Mouse (Mus musculus) kidney, postnatal 14 days (tissue): Measurements from ENCODE around the gene AC170998.1.
"Not testable (repeated sequence)": the region's sequence is repeated elsewhere in the genome, so short reads cannot be mapped to it uniquely, and the experiment has no call there.

Source experiments
- DNase-seq: peaks from one replicate; pipeline ENCODE4 v3.0.0; 2022; ENCODE audit warnings: mixed read lengths

Gene AC170998.1

DNA sequence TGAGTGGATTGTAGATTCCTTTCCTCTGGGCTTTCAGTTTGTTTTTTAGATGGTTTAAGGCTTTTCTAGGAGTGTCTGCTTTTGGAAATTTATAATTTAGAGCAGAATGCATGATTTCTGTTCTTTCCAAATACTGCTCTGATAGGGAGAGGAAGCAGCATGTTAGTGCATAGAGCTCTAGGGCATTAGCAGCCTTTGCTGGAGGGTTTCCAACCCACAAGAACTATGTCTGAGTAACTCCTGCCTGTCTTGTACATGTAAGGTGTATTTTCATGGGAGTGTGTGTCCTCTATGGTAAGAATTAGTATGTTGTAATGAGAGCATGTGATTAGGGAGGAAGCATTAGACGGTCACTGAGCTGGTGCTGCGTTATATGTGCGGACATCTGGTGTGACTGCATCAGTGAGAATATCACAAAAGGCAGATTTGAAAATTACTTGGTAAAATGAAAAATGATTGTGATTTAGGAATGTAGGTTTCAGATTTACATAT lies 18.7 kb upstream of the AC170998.1 start:
- DNase-seq, result no peak

DNA sequence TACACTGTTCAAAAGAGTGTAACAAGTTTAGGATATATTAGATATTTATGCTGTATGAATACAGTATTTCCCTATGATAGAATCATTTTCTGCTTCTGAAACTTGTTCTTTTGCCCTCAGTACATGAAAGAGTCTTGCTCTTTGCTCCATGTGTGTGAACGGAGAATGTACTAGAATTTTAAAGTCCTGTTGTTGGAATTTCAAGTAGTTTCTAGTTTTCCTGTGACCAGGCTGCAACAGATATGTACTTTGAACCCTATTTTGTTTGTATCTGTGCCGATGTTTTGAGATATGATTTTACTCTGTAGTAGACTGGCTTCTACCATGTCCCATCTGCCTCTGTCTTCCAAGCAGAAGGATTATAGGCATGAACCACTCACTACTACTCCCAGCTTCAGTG lies 18.1 kb upstream of the AC170998.1 start:
- DNase-seq, result no peak

DNA sequence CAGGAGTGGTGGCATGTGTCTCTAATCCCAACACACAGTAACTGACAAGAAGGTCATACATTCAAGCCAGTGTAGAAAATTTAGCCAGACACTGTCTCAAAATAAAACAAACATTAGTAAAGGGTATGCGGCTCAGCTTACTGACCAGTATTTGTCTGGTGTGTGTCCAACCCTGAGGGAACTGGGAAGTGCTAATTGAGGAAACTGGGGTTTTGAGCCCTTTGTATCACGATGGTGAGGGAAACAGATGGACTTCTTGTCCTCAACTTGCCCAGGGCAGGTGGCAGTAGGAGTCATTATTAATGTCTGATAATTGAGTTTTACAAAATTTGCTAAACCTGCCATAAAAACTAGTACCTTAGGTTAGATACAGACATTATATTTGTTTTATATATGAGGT lies 16.9 kb upstream of the AC170998.1 start:
- DNase-seq, result no peak

DNA sequence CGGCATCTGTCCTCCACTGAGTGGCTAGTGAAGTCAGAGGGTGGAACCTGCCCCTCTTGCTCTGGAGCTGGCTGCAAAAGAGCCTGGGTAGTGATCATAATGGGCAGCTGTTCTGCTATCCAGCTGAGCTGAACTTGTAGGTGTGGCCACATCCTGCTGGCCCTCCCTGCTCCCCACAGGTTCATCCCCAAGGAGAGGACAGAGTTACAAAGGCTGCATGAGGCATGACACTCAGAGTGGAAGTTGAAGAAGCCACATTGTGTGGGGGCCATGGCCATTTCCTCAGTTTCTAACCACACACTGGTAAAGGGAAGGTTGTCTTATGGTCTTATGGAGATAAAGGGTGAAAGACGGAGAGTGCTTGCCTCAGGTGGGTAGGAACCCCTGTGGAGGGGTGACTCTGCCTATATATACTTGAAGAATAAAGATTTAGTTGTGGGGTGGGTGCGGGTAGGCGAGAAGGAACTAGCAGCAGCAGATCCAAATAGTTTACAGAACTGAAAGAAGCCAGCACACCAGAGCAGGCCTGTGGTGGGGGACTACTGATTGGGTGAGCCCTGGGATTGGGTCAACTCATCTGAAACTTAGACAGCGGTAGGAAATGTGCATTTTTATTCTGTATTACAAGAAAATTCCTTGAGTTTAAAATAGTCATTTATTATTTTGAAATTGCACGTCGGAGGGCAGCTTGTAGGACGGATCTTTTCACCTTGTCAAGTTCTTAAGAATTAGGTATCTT lies 16.2 kb upstream of the AC170998.1 start:
- no peak for DNase-seq

DNA sequence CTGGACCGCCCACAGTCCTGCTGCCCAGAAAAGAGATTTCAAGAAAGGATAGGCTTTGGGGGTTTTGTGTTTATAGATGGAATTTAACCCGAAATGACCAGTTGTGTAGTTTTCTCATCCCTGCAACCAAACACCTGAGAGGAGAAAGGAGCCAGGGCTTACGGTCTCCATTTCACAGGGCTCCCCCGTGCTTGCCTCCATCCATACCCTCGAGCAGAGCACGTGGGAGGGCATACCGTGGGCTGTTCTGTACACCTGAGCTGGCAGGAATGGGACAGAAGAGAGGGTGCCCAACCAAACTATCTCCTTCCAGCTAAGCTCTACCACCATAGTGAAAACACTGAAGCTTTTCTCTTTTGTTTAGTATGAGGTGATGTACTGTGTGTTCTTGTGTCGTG lies 15.6 kb upstream of the AC170998.1 start:
- no peak for DNase-seq

DNA sequence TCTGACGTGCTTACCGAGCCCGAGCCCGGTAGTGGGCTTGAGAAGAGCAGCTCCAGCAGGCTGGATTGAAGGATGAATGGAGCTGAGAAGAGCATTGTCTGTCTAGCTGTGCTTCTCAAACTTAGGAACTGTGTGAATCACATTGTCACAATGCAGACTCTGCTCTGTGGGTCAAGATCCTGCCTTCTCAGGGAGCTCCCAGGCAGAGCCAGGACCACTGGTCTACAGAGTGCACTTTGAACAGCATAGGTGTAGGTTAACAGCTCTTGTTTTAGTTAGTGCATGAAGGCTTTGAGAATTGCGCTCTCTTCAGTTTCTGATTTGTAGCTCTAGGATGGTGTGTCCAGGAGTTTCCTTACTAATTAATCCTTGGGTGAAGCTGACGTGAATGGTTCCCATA lies 14.6 kb upstream of the AC170998.1 start:
- peak; percentile 51 for DNase-seq

DNA sequence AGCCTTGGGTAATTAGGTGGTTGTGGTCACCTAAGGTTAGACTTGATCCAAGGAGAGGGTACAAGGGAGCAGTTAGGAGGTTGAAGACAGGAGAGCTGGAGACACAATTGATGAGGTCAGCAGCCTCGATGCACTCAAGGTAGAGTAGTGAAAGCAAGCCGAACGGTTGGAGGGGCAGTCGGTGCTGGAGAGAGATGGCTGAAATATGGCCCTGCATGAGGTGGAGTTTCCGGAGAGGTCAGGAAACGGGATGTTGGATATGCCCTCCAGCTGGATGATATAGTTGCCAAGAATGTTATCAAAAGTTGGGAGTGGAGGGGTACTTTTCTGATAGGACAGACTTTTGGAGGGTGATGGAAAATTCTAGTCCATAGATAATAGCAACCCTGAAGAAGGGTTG lies 13.6 kb upstream of the AC170998.1 start:
- DNase-seq, result peak; percentile 37

DNA sequence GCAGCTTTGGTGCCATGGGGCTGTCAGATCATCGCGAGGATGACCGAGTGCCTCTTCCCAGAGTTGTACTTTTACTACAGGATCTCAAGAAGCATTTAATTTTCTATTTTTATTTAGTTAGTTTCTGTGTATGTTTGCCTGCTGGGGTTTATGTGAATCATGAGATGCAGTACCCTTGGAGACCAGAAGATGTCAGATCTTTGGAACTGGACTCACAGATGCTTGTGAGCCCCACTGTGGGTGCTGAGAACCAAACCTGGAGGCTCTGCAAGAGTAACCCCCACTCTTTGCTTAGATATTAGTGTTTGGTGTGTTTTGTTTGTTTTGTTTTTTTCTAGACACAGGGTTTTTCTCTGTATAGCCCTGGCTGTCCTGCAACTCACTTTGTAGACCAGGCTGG lies 11.9 kb upstream of the AC170998.1 start:
- no peak for DNase-seq

DNA sequence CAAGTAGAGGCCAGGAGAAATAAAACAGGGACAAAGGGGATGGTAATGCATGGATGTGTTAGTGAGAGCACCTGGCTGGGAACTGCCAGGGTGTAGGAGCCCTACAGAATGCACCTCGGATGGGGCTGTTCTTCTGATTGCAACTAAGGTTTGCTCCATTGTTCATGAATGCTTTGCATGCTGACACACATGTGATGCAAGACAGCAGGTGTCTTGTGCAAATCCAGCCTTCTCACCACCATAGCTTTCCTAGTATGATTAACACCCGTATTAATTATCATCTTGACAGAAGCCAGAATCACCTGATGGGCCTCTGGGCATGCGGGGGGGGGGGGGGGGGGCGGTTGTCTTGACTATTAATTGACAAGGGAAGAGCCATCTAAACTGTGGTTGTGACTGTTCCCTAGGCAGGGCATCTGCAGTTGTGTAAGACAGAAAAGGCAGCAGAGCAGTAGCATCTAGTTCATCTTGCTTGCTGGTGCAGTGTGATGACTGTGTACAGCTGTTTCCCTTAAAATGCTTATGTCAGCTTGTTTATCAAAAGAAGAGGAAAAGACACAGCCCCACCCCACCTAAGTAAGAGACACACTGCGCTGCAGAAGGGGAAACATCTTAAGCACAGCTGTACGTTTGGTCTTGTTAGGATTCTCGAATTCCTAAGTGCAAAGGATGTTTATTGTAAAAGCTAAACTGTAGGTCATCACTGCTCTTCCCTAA lies 9.9 kb upstream of the AC170998.1 start:
- DNase-seq, result no peak

DNA sequence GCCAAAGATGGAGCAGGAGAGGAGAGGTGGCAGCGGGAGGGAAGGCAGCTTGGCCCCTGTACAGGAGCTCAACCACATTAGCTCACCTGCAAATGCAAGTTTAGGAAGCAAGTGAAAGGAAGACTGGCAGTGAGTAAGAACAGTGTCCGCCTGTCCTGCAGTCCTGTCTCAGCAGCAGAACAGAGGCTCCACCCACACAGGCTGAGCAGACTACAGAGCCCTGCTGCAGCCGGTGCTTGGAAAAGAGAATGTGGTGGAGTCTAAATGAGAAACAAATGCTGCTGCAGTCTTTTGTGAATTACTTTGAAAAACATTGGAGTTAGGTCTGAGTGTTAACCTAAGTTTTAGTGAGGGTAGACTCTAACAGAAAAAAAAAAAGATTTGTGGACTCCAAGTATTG lies 8.3 kb upstream of the AC170998.1 start:
- DNase-seq, result no peak

DNA sequence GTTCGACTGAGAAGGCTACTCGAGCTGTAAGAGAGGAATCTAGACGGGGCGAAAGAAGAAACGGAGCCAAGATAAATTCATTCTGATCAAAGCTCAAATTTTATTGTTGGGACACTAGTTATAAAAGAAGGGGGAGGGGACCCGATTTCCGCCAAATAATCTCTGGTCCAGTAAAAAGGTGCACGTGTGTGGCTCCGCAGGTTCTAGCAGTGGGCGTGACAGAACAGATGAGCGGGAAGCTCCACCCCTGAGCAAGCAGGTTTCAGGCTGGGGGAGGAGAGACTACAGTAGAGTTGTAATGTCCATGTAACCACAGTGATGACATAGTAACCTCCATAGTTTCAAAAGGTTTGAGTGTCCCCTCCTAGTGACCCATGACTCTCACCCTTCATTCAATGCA lies 1.6 kb downstream of the AC170998.1 start:
- DNase-seq, result not testable (repeated sequence)

DNA sequence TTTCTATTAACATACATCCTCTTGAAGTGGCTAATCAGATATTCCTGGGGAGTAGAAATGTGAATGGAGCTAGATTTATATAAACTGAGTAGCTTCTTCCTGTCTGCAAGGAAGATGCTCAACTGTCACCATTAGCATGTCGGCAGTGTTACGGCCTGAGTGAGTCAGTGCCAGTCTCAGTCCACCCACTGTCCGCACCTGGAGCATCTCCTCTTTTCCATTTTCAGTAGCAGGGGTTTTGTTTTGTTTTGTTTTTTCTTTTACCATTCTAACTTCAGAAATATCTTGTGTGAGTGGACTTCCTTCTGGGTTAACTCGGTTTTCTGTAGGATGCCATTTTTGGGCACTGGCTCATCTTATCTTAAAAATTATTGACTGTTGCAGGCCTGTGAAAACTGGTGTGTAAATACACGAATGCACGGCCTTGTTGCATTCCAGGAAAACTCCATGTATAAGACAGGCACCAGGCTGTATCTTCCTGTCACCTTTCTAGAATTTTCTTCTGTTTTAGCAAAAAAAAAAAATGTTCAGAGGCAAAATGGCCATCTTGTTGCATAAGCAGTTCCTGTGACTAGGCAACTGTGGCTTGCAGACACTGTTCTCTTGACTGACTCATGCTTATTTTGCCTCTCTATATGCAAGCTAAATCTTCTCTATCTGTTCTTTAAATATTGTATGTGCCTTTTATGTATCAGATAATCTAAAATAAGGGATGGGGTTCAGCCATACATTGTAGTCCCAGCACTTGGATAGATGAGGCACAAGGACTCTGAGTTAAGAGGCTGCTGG lies 9.6 kb downstream of the AC170998.1 start:
- no peak for DNase-seq

DNA sequence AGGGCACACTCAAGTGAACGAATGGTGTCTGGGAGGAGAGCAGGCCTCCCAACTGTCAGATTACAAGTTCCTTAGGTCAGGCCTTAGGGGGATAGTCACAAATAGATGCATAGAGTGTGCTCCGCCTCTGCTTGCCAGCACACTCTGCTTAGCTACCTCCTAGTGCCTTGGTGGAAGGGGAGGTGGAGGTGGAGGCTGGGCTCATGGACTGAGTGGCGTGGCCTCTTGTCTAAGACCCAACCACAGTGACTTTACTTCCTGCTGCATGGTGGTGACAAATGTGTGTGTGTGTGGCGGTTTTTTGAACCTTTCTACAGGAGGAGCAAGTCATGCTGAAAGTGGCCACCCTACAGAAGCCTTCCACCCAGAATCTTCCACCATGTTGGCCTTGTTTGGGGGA lies 10.6 kb downstream of the AC170998.1 start:
- no peak for DNase-seq

DNA sequence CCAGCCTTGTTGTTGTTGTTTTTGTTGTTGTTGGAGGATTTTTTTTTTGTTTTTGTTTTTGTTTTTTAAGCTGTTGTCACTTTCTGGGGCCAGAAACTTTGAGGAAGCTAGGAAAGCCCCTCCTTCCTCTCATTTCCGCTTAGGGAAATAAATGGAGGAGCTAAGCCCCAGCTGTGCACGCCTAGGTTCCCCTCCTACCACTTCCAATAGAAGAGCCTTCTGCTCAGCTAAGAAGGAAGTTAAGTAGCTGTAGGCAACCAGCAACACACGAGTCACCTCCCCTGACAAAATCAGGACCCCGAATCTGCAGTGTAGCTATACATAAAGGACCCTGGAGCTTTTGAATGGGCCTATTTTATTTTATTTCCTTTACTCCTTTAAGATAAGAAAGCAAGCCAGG lies 12.1 kb downstream of the AC170998.1 start:
- DNase-seq, result no peak

DNA sequence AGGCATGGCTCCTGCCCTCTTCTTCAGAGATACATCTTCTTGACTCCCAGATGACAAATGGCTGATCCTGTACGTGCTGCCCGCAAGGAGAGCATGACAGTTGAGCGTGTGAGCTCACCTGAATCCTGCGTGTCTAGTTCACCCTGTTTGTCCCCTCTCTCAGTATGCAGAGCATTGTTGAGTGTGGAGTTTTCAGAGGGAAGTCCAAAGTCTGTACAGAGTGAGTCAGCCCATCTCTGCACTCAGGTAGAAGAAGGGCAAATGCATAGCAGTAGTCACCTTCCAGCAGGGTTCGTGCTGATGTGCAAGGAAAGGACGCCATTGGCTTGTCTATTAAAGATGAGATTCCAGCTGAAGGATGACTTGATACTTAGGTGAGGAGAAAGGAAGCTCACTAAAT lies 13.4 kb downstream of the AC170998.1 start:
- DNase-seq, result no peak

DNA sequence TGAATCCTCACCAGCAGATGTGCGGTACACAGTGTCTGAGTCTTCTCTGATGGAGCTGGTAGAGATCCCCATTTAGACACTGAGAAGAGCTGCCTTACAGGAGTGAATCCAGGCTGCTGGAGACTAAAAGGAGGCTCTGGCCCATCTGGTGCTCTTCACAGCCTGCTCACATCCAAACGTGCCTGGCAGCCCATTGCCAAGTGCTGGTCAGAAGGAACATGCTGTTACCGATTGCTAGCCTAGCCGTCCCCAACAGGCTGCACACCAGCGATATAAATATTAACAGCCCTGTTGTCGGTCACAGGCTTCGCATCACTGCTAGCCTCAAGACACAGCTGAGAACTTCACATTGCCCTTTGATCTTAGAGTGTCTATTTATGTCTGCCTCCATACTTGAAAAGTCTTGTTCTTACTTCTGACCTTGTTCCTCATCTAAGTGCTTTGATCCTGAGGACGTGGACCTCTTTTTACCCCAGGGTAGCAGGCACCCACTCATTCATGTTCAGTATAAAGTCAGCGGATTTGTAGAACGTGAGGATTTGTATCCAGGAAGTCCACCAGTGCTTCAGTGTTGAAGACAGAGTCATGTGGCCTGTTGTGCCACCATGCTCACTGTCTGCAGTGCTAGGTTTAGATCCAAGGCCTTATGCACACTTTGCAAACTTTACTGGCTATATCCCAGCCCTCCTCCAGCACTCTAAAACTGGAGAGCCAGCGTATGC lies 17.4 kb downstream of the AC170998.1 start:
- peak; percentile 69 for DNase-seq

DNA sequence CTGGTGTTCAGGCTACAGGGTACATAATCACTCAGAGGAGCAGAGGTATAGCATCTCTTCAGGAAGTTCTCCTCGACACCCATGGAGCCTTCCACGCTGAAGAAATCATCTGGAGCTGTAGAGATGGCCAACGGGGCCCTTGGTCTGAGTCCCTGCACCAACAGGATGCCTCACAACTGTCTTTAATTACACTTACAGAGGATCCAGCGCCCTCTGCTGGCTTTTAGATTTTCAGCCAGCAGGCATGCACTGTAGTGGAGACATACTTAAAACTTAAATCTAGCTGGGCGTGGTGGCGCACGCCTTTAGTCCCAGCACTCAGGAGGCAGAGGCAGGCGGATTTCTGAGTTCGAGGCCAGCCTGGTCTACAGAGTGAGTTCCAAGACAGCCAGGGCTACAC lies 18.0 kb downstream of the AC170998.1 start:
- DNase-seq, result no peak

DNA sequence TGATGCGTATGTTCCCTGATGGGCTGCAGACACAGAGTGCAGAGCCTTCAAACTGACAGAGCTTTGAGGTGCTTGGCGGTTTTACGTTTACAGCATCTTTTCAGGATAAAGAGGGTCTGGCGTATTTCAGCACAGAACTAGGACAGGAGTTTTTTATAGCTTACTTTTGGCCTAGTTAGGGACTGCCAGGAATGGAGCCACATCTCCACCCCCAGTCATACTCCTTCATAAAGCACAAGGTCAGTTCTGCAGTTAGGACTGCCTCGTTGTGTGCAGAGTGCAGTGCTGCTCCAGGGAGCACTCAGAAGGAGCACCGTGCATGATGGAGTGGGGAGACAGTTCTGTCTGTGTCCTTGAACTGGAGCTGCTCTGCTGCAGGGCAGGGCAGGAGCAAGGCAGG lies 19.9 kb downstream of the AC170998.1 start:
- no peak for DNase-seq

DNA sequence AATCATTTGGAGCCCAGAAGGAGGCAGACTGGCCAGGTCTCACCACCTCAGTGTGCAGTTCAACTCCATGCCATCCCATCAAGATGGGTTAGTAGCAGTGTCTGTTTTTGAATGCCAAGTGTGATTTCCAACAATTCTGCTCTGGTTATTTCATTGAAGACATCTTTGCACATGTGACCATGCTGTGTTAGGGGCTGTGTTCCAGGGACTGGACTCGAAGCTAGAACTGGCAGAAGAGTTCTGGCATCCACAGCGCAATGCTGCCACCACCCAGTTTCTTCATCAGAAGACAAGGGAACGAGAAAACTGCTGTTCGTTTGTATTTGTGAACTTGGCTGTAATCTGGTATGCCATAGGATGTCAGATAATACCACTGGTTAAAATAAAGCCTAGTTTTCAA lies 22.1 kb downstream of the AC170998.1 start:
- no peak for DNase-seq

DNA sequence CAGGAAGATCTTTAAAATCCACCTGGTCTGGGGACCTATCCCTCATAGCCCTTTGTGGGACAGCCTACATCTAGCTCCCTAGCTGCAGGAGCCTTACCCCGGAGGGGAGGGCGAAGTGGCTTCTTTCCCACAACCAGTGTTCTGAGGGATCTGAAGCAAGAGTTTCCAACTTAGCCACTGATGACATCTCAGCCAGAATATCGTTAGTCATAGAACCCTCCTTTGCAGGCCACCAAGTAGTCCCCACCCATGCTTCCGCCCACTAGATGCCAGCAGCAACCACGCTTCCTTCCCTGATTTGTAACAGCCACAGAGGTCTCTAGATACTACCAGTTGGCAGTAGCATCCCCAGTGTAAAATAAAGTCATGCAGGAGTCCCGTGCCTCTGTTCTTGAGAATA lies 24.7 kb downstream of the AC170998.1 start:
- DNase-seq, result no peak

DNA sequence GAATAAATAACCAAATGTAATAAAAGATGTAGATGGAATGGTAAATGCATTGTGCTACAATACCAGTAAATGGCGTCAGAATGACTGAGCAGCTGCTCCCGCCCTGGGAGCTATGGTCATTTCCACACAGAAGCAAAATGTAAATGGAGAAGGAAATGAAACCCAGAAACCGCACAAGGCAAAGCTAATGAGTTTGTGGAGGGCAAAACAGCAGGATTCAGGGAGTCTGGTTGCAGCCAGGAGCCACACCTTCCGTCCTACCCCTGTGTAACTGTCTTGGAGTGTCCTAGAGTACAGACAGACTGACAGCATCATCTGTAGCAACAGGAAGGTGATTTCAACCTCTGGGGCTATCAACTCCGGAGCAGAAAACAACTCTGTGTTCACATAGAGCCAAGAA lies 30.6 kb downstream of the AC170998.1 start:
- no peak for DNase-seq

DNA sequence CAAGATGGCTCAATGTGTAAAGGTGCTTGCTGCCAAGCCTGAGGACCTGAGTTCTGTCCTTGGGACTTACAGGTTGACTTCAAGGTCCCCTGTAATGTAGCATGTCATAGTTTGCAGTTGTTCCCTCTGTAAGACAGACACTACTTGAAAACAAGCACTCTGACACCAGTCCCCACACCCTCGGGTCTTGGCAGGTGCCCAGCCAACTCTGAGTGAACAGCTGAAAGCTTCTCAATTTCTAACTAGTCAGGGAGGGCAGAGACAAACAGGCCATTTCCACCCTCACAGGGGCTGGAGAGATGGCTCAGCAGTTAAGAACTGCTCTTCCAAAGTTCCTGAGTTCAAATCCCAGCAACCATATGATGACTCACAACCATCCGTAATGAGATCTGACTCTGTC lies 31.6 kb downstream of the AC170998.1 start:
- no peak for DNase-seq

DNA sequence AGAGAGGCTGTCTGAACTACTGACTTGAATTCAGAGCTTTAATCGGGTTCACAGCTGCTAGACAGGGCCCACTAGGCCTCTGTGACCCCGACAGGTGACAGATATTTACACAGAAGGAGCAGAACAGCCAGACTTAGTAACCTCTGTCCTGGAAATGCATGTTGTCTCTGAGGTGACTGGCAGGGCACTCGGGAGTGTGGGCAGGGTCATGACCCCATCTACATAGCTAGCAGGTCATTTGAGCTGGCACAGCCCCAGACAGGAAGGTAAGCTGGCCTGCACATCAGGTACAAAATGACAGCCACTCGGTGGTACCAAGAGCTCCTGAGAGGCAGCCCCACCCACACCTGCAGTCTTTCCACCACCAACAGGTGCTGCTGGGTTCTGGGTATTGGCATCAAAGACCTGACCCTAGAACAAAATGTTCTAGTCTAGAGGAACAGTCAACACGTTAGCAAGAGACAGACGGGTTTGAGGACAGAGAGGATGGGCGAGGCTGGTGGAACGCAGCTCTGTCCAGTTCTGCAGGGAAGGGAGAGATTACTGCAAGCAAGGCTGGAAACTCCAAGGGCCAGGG lies 34.9 kb downstream of the AC170998.1 start:
- DNase-seq, result no peak
